Mouse (Mus musculus) thymus, adult 18-20 months (tissue): ENCODE measurements around the gene Fam114a1.
A peak's percentile ranks its signal among the peaks of the same experiment; 100 is the strongest.

Experiments
- DNase-seq, 2 experiments: peaks; one replicate each; pipeline ENCODE4 v3.0.0; 2022; ENCODE audit warnings: mixed read lengths in 2 of 2

Gene Fam114a1

DNA sequence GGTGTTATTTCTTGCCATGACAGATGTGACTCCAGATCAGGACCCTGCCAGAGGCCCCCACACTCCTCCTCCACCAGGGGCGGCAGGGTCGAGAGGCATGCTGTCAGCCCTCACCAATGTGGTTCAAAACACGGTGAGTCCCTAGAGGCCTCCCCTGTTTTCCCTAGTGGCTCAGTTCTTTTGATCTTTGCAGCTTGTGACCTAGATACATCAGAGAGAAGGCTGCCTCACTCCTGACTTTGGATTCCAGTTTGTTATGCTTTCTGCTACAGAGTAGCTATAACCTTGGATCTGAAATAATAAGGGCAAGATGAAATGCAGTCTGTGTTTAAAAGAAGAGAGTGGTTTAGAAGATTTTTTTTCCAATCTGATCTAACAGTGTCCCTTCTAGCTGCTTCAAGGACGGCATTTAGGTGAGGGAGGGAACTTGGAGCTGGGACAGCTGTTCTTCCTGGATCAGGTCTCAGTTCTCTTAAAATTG is 36.2 kb downstream of the Fam114a1 start:
- peak in 1 of 2 experiments; percentile 27 for DNase-seq

DNA sequence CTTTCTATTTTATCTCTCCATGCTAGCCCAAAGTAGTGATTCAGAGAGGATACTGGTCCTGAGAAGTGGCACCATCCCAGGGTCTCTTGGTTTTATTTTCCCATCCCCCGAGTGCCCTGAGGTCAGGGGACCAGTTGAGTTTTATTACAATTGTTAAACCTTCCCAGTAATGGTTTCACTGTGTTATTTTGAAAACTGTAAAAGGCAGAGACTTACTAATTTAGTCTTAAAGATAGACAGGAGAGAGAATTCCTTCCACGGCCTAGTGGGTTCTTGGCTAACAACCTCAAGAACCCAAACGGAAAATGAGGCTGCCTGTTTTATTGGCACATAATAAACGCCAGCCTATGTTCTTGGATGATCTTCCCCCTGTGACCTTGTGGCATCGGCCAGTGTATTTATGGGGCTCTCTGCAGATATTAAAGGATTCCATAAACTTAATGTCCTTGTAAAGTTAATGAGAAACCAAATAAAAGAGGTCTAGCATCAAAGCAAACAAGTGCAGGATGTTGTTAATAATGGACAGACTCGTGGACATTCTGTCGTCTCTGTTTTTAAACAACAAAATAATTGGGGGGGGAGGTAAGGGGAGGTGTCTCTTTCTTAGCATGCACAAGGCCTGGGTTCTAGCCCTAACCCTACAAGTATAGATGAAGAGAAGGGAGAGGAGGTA is 42.2 kb downstream of the Fam114a1 start:
- DNase-seq, result no peak

DNA sequence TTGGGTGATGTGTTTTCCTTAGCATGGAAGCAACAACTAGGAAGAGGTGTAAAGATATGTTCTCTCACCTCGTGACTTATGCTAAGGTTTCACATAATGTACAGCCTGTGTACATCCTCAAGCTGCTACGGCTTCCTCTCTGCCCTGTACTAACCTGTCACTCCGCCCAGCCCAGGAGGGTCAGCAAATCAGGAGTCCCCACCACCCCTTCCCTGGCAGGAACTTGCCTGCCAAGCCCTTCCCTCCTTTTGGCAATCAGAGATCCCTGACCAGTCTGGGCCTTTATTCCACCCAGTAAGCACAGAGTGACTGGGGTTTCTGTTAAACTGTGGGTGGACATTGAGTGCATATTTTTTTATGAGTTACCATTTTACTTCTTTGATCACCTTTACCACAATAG is 45.6 kb downstream of the Fam114a1 start:
- no peak for DNase-seq

DNA sequence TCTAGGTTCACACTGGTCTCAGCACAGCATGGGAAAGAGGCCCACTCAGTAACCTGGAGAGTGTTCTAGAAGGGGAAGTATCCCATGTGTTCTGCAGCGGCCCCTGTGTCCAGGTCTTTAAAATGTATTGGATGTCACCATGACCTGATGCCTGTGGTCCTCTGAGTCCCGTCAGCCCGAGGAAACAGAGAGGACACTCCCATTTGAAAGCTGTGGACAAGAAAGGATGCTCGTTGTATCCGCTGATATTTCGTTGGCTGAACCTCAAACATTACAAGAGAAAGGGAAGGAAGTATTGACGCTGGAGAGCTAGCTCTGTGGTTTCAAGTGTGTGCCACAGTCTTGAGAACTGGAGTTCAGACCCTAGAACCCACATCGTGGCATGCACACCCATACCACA is 49.2 kb downstream of the Fam114a1 start:
- DNase-seq, result no peak

DNA sequence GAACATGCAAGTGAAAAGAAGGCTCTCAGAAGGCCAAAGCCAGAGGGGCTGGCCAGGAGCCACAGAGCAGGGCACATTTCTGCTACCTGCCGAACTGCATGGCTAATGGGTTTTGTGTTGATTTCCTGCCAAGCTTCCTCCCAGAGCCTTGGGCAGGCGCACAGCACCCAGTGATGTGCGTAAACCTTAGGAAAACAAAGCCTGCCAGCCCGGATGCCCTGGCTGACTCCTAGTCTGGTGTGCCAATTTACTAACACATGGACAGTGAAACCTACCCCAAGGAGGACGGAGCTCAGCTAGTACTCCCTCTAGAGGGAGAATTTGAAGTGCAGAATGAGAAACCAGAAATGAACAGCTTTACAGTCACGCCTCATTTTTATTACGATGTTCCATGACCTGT is 50.0 kb downstream of the Fam114a1 start:
- no peak for DNase-seq

DNA sequence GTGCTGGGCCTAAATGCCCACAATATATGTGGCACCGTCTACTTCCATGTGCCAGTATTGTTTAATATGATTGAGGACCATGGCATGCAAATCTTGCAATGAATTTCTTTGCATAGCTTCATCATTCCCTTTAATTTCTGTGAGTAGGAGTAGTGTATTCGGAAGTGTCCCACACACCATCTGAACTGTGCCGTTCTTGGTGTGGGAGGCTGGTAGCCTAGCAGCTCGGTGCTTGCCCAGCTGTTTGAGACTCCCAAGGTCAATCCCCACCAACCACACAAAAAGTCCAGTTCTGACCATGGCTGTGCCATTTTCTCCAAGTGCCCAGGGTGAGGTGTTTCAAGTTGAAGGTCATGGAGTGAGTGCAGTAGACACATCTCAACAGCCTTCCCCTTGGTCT is 52.1 kb downstream of the Fam114a1 start:
- no peak for DNase-seq

DNA sequence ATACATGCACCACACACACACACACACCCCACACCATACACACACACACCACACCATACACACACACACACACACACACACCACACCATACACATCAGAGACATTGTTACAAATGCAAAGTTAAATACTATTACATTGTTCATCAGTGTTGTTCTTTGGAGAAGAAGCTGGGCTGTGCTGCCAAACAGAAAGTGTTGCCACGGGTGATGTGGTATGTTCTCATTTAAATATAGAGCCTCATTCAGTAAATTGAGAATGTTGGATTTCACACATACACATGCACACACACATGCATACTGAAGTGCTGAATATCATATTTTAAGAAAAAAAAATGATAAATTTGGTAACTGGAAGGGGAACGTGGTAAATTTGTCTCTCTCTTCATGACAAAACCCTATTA is 54.8 kb downstream of the Fam114a1 start:
- DNase-seq, result no peak

DNA sequence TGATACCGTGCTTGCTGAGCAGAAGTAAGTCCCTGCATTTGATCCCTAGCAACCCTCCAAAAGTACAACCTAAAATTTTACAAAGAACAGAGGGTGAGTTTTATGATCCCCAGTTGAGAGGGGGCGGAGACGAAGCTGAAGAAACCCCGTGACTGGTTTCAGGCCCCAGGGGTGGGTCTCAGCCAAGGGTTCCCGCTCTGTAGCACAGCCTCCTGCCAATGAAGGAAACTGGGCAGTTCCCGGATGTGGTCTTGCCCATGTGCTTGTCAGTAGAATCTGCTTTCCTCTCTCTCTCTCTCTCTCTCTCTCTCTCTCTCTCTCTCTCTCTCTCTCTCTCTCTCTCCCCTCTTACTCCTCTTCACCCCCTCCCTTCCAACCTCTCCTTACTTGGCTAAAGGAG is 56.0 kb downstream of the Fam114a1 start:
- peak; percentile 22 to 62 for DNase-seq

DNA sequence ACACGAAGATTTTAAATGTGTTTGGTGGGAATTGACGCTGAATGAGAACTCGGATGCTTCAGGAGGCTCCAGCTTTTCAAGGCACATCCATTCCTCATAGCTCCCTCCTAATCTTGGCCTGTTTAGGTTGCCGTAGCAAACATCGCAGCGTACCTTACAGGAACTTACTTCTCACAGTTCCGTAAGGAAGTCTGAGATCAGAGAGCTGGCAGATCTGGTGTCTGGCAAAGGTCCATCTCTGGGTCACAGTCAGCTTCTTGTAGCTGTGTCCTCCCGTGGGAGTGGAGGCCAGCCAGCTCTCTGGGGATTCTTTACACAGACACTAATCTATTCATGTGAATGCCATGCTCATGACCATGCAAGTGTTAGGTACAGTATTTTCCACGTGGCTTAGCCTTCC is 56.9 kb downstream of the Fam114a1 start:
- DNase-seq, result no peak

DNA sequence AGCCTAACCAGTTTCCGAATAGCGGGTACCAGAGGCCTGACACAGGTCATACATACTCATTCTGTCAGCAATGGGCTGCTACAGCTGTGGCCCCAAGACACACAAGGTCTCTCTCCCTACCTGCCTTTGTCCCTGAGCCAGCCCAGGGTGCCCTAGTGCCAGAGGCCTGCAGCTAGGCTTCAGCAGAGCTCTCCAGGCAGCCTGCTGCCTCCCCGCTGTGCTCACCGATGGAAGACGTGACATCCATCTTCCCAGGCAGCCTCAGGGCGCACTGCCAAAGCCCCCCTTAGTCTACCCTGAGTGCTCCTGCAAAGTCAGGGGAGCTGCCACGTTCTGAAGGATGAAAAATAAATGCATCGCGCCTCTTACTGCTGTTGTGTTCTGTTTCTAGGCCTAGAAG is 58.1 kb downstream of the Fam114a1 start:
- DNase-seq, result no peak

DNA sequence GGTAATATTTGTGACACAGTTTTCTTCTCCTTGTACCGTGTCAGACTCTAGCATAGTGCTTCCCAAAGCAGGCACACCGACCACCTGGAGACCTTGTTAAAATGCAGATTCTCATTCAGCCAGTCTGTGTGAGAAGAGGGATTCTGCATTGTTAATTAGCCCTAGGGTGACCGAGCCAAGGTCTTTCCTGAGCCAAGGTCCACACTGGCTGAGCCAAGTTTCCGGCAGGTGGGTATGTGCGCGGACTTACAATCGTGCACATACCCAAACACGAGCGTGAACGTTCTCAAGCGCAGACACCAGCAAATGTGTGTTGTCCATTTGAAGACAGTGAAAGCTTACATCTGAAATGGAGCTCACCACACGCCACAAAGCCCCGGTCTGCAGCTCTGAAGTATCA is 66.7 kb downstream of the Fam114a1 start:
- DNase-seq, result no peak

DNA sequence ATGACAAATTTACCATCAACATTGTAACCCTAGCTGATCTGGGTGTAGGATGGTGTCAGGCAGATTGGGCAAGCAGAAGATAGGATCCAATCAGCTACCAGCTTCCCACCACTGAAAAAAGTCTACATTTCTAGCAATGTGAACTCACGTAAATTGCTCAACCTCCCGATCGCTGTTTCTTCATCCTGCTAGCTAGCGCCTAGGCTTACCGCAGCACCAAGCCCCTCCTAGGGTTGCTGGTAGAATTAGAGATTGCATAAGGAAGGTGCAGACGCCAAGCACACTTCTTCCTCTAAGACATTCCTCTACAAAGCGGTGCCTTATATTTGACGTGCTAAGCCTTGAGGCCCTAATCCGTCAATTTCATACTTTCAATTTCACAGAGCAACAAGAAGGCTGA is 68.4 kb downstream of the Fam114a1 start:
- DNase-seq, result no peak

DNA sequence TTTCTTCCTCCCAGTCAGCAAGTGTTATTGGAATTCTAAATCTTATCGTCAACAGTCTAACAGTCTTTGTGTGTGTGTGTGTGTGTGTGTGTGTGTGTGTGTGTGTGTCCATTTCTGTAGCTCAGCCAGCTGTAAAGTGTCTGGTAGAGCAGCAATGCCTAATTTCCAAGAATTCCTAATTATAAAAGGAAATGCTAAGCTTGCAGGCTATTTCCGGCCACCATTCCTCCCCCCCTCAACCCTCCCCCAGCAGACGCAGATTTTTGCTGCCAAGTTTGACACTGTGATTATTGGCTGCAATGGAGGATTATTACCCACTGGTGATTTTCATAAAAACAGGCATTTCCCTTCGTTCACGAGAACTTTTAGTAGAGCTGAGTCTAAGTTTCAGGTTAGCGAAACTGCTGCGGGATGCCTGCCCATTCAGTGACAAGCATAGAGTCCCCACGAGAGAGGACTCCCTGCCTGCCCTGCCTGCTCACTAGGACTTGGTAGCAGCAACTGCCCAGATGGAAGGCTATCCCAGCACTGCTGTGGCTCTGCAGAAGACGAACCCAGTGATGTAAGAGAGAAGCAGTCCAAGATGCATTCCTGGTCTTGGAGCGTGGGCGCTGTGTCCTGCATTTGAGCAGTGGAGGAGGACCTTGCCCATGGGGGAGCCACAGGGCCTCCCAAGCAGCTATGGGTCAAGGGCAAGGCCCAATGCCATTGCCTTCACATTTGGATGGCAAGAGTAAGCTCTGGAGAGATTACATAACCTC is 69.1 kb downstream of the Fam114a1 start:
- no peak for DNase-seq

DNA sequence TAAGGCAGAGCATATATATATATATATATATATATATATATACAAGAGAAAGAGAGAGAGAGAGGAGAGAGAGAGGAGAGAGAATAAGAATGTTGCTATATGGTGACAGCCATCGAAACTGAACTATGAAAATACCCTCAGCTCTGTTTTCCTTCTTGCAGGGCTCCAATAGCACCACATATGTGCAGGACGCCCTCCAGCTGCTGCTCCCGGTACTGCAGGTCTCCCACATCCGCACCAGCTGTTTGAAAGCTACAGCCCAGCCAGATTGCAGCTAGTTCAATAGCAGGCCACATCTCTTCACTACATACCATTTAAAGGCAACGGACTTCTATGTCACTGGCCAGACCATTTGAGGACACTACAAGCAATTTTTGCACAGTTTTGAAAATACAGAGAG is 70.6 kb downstream of the Fam114a1 start:
- DNase-seq, result no peak

DNA sequence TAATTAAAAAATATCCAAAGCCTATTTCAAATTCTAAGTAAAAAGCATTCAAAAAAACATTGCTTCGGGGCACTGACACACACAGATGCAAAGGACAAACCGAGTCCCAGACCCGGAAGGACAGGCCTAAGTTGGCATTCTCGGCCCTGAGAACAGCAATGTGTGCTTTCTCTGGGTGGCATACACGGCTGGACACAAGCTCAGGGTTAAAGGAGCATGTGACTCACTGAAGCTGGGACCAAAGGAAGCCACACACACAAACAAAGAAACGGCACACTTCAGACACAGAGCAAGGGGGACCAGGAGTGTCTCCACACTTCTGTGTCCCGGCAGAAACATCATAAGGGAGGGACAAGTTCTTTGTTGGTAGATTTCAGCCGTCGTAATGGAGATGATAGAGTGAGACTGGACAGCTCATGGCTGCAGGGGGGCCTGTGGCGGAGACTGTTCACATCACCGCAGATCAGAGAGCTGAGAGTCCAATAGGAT is 73.6 kb downstream of the Fam114a1 start:
- DNase-seq, result no peak

DNA sequence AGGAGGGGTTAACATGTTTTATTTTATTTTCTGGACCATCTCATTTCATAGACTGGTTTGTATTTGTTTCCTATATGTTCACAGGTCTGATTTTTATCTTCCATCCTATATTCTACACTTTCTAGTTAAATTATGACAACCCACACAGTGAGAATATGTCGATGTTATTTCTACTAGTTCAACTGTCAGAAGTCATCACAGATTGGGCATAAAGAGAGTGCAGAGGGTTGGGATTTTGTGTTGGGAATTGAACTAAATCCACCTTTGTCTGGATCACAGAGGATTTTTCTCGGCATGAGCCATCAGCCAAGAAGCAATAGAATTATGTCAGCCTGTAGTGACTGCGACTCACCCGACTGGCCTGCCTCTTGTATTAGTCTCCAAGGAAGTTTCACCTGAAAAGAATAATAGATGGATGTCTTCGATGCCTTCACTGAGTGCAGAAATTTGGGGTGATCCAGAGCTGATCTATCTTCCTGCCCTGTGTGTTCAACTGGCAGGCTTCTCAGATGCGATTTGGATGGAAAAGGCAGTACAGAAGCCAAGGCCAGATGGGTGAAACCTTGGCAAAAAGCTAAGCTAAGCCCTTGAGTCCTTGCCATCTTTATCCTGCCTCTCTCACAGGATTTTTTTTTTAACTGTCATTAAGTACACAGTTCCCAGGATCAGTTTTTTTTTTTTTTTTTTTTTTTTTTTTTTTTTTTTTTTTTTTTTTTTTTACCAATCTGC is 75.9 kb downstream of the Fam114a1 start:
- DNase-seq, result no peak

DNA sequence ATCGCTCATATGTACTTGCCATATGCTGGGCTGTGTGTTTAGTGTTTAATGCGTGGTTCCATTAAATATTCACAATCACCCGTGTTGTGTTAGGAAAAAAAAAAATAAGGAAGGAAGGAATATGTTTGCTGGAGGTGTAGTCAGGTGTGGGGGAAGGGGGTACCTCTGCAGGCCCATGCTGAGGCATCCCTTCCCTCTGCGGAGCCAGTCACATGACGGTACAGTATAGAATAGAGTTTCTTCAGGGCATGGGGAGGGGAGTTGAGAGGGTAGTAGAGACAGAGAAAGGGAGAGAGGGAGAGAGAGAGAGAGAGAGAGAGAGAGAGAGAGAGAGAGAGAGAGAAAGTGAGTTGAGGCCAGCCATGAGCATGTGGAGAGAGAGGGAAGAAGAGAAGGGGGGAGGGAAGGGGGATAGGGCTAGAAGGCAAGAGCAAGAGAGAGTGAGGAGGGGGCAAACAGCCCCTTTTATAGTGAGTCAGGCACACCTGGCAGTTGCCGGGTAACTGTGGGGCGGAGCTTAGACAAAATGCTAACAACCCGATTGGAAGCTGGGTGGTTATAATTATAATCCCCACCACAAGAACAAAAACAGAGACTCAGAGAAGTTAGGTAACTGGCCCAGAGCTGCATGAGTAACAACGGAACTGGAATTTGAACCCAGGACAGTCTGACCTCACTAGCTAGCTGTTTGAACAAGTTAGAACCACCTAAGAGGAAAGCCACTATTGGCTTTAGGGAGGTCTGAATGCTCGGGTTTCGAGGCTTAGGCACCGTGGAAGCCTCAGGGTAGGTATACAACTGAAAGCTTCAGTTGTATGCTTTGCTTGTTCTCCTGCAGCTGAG is 76.8 kb downstream of the Fam114a1 start:
- no peak for DNase-seq

DNA sequence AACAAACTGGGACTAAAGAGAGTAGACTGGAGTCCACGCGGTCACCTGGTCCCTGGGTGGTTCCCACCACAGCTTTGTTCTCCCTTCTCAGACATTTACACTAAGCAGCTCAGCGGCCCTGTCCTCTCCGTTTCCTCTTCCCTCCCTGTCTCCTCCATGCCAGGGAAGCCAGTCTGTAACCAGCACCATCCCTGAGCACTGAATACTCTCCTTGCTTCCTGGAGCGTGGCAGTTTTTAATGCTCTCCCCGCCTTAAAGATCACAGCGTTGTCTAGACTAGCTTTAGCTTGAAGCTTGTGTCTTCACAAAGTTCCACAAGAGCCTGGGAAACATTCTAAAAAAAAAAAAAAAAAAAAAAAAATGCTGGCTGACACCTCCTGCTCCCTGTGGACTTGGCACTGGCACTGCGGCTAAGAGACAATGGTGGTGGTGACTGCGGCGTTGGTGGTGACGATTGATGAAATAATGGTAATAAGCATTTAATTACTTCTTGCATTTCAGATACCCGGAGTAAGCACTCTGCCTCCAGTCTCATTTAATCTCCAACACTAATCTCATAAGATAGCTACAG is 77.5 kb downstream of the Fam114a1 start:
- no peak for DNase-seq

DNA sequence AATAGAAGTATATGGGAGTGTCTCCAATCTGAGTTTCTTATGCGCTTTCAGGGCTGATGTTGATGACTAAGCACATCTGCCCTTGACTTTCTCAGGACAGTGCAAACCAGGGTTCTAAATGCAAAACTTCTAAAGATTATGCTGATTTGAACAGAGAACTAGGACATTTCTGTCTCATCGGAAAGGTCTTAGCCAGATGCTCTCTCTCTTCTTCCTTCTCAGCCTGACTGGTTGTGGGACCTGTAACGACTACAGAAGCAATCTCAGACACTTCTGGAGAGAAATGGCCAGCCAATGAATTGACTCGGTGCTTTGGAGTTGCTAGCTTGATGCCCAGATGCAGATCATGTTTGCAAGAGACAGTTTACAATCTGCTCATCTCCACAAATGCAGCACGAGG is 80.0 kb downstream of the Fam114a1 start:
- DNase-seq, result no peak

DNA sequence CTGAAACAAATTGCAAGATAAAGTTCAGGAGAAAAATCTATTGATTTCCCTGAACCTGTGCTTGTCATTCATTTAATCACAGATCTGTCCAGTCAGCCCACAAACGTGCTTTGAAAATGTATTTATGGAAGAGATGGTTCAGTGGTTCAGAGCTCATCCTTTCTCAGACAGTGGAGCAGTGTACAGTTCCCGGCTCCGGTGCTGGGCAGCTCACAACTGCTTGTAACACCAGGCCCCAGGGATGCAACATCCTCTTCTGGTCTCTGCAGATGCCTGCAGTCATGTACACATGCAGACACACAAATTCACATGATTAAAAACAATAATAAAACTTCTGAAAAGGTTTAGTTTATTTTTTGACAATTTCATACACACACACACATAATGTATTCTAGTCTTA is 81.6 kb downstream of the Fam114a1 start:
- DNase-seq, result no peak

DNA sequence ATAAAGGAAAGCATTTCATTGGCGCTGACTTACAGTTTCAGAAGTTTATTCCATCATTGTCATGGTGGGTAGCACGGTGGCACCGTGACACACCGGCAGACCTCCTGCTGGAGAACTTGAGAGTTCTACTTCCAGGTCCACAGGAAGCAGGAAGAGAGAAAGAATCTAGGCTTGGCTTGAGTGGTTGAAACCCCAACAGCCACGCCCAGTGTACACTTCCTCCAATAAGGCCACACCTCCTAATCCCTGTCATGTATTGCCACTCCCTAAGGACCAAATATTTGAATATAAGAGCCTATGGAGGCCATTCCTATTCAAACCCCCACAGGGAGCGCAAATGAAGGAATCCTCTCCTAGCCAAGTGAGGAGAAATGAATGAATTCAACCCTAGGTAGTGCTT is 87.7 kb downstream of the Fam114a1 start:
- DNase-seq, result no peak

DNA sequence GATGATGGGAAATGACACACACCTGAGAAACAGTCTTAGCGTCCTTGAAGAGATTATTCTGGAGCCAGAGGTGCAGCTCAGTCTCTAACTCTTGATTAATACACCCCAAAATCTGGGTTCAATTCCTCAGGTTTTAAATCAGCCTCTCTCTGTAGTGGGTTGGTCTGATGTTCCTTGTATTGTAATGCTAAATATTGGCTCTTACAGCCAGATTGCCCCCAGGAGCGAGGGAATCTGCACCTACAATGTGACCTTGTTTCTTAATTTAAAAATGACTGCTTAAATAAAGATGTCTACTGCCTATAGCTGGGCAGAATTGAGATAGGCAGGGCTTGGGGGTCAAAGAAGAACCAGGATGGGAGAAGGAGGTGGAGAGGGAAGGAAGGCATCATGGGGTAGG is 89.9 kb downstream of the Fam114a1 start:
- DNase-seq, result no peak
